Mouse (Mus musculus) kidney, adult 9 months (tissue): ENCODE results near the gene Gm20867.
"Not testable (repeated sequence)": the region's sequence is repeated elsewhere in the genome, so short reads cannot be mapped to it uniquely, and the experiment has no call there.

ENCODE experiments used
- DNase-seq: peaks from one replicate; pipeline ENCODE4 v3.0.0; 2022

The Gm20867 gene

DNA sequence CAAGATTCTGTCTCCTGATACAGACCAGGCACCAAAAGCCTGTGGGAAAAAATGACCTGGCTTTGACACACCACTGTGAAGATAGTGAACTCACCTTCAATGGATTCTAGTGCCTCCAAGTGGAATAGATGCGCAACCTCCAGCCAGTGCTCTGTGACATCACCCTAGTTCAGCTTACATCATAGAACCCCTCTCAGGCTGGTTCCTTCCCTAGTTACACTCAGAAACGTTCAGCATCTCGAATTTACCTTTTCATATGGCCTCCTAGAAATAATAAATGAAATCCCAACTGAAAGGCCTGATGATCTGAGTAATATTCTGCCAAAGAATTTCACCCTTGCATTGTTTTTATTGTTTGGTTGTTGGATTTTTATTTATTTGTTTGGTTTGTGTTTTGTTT is at the start of gene Gm20867:
Gene Gm20867, minus strand, starts transcription at position 101 of the 400 bp plus-strand sequence.
- not testable (repeated sequence) for DNase-seq
